Comparison of ENCODE assay signal across 17 mouse cellular contexts in the genomic region with DNA sequence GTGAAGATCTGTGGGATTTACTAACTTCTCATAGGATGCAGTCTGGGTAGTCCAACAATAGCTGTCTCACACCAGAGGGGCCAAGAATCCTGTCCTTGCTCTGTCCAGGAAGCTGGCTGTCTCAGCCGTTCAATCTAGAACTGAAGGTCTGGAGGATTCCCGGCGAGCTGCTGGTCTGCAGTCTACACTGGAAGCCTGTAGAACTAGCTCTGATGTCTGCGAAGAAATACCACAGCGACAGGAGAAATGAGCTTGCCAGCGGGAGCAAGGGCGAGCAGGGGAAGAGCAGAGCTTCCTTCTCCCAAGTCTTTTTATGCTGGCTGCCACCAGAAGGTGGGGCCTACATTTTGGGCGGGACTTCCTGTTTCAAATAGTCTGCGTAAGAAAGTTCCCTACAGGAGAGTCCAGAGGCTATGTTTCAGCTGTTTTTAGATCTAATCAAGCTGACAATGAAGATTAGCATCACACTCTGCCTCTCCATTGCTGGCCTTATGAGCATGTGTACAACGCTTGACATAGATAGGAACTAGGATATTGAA.
DNase-seq lines count a peak whose midpoint lies in the region; ATAC-seq lines count a peak whose summit lies in the region.
"Had no signal": no experiment of that assay in that cellular context is flagged by ENCODE, and none has a peak within 500 bp of the region (broad histone marks: within the 10 kb centered on the region; RNA-seq: fewer than 3 reads in every experiment).

No protein-coding gene starts in this region.

- DNase-seq in adrenal gland, adult (ENCODE audit: inconsistent age in 2 of 2, low spot score in 1 of 2): peak; percentile 10 to 42
- no peak for DNase-seq in adrenal gland, postnatal 36 days
- peak; percentile 22 for DNase-seq in kidney, adult 9 months
- peak; percentile 31 for DNase-seq in CD4-positive helper T cell, adult 2 months (ENCODE audit: low read depth, low spot score)
- DNase-seq in kidney, postnatal 14 days: peak; percentile 13
- DNase-seq in layer of hippocampus, postnatal 36 days: no peak
- no peak for DNase-seq in layer of hippocampus, postnatal 25 days (ENCODE audit: extremely low spot score in 1 of 2, low spot score in 1 of 2)
- DNase-seq: cerebellum, adult 9-11 months; gastrocnemius, postnatal 10 days; layer of hippocampus, adult 9-11 months; lung, embryonic 14.5 days; right cerebral cortex, adult 18-20 months had no signal

- 75% methylated on average over 10 of the region's 10 CpGs for WGBS in kidney, embryonic 16.5 days

- H3K27me3 ChIP-seq in kidney, embryonic 16.5 days (ENCODE audit: insufficient read depth, low read length): no peaks in the 10 kb centered on the region
- H3K27me3 ChIP-seq: hindbrain, embryonic 15.5 days; limb, embryonic 15.5 days had no signal

- H3K4me3 ChIP-seq in kidney, embryonic 16.5 days (ENCODE audit: low read length): no peak overlapping the region
- H3K4me3 ChIP-seq: hindbrain, embryonic 15.5 days; limb, embryonic 15.5 days; megakaryocyte, embryonic 14.5 days had no signal

- H3K4me1 ChIP-seq in kidney, embryonic 16.5 days (ENCODE audit: insufficient read depth, low read length): no peaks in the 10 kb centered on the region
- H3K4me1 ChIP-seq: hindbrain, embryonic 15.5 days; limb, embryonic 15.5 days had no signal

- H3K4me2 ChIP-seq in kidney, embryonic 16.5 days (replicated peaks; ENCODE audit: low read depth, low read length): no peak overlapping the region
- H3K4me2 ChIP-seq: hindbrain, embryonic 15.5 days; limb, embryonic 15.5 days; lung, embryonic 14.5 days had no signal

- H3K27ac ChIP-seq in kidney, embryonic 16.5 days (ENCODE audit: low read length): no peak overlapping the region
- H3K27ac ChIP-seq: hindbrain, embryonic 15.5 days; limb, embryonic 15.5 days had no signal

- no peaks in the 10 kb centered on the region for H3K9me3 ChIP-seq in kidney, embryonic 16.5 days (ENCODE audit: low read length)
- H3K9me3 ChIP-seq: hindbrain, embryonic 15.5 days; limb, embryonic 15.5 days; megakaryocyte, embryonic 14.5 days had no signal

- H3K36me3 ChIP-seq in kidney, embryonic 16.5 days (ENCODE audit: insufficient read depth, low read length): no peaks in the 10 kb centered on the region
- H3K36me3 ChIP-seq: hindbrain, embryonic 15.5 days; limb, embryonic 15.5 days had no signal

- H3K9ac ChIP-seq in kidney, embryonic 16.5 days (replicated peaks; ENCODE audit: low read length): no peak overlapping the region
- H3K9ac ChIP-seq: hindbrain, embryonic 15.5 days; limb, embryonic 15.5 days; lung, embryonic 14.5 days had no signal

- no peak for ATAC-seq in kidney, embryonic 16.5 days (ENCODE audit: low FRiP score, low TSS enrichment)
- ATAC-seq: midbrain, embryonic 16.5 days had no signal

Comparison
In these comparisons a context has a peak if more than half of its experiments do, and no peak if none do; other contexts are left out.
1. DNase-seq: peak in adrenal gland, adult (2 of 2), kidney, adult 9 months (single experiment), CD4-positive helper T cell, adult 2 months (single experiment) and kidney, postnatal 14 days (single experiment); none in adrenal gland, postnatal 36 days (0 of 2), layer of hippocampus, postnatal 36 days (0 of 2) and layer of hippocampus, postnatal 25 days (0 of 2).